Mouse (Mus musculus): Measurements from ENCODE around the gene Hmgcs1. TPM values are rescaled to one million over a fixed set of nuclear protein-coding genes. Genes with fewer than 3 reads are reported as not detected.

The Hmgcs1 gene
- 94.8 and 129 TPM in 2 replicates for polyA plus RNA-seq (2015; fragmentation: Nextera tagmentation; extraction: Ambion mirVana)

DNA sequence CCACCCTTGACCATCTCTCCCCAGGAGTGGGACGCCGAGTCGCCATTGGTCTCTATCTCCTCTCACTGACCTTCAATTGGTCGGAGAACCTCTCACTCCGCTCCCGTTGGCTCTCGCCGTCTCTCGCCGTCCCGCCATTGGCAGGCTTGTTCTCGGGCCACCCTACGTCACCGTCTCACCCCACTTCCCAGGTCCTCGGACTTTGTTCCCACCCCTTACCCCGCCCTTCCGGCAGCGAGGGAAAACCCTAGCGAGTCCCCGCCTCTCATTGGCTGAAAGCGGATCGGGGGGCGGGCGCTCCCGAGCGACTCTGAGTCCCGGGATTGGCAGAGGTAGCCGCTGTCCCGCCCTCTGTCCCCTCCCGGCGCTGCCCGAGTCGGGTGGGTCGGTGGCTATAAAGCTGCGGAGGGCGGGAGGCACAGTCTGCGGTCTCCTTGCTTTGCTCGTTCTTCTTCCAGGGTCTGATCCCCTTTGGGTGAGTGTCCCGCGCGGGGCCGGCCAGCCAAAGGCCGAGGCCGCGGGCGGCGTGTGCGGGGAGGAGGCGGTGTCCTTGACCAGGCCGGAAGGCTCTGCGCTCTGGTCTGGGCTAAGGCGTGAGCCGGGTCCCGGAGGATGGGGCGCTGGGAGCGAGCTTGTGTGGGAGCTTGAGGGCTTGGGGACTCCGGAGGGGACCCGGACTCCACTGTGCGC, at the start of gene Hmgcs1:
TSS of gene Hmgcs1 (plus strand) at position 341 of the 690 bp plus-strand sequence.

DNA sequence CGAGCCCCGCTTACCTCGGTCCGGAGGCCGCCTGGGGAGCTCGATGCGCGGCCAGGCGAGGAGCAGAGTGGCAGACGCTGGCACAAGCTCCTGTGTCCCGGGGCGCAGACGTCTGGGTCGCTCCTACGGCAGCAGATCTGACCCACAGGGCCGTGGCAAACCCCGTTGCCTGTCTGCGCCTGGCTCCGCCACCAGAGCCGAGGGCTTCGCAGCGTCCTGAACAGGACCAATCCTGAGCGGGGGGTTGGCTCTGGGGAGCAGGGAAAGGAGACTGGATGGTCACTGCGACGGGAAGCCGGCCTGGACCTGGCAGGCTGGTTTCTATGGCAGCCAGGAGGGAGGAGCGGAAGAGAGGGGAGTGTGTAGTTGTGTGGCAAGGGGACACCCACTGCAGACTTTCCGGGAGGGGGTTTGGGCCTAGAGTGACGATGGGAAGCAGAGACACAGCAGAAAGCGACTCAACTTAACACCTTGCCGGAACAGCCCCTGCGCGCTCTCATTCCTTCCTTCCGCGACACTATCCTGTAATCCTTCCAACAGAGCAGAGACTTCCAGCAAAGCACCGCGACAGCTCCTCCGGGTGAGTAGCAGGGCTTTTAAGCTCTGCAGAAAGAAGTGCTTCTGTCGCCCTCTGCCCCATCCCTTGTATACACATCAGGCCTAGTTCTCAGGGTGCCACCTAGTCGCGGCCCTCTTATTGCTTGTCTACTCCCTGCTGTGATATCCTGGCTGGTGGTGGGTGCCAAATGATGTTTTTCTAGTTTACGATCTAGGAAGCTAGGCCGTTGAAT, 65.7 kb downstream of the Hmgcs1 start, which contains the start of gene Nim1k:
TSS of gene Nim1k (minus strand) at position 202 of the 791 bp plus-strand sequence.

Other genes starting within 250 kb of the Hmgcs1 start
- 35.2 and 49.8 TPM in 2 replicates for gene 4833420G17Rik, start 227.6 kb upstream of the Hmgcs1 start, polyA plus RNA-seq (2015; fragmentation: Nextera tagmentation; extraction: Ambion mirVana)
- gene Tmem267, start 202.3 kb upstream of the Hmgcs1 start, polyA plus RNA-seq (2015; fragmentation: Nextera tagmentation; extraction: Ambion mirVana): 0.71 and 1.4 TPM in 2 replicates
- gene 3110070M22Rik, start 202.0 kb upstream of the Hmgcs1 start, polyA plus RNA-seq (2015; fragmentation: Nextera tagmentation; extraction: Ambion mirVana): 2.1 and 2.5 TPM in 2 replicates
- 0.03 and 0.10 TPM in 2 replicates for gene Ccl28, start 66.6 kb upstream of the Hmgcs1 start, polyA plus RNA-seq (2015; fragmentation: Nextera tagmentation; extraction: Ambion mirVana)
- gene Nim1k, start 65.5 kb downstream of the Hmgcs1 start, polyA plus RNA-seq (2015; fragmentation: Nextera tagmentation; extraction: Ambion mirVana): 3.0 and 4.6 TPM in 2 replicates
- gene Zfp131, start 100.5 kb downstream of the Hmgcs1 start, polyA plus RNA-seq (2015; fragmentation: Nextera tagmentation; extraction: Ambion mirVana): 28.3 and 34.7 TPM in 2 replicates
- gene AF067063, start 139.8 kb downstream of the Hmgcs1 start, polyA plus RNA-seq (2015; fragmentation: Nextera tagmentation; extraction: Ambion mirVana): not detected in 2 replicates
- gene D13Ertd608e, start 145.6 kb downstream of the Hmgcs1 start, polyA plus RNA-seq (2015; fragmentation: Nextera tagmentation; extraction: Ambion mirVana): not detected in 2 replicates
- gene Tcstv1, start 204.4 kb downstream of the Hmgcs1 start, polyA plus RNA-seq (2015; fragmentation: Nextera tagmentation; extraction: Ambion mirVana): not detected in 2 replicates
- gene Gm21761, start 238.9 kb downstream of the Hmgcs1 start, polyA plus RNA-seq (2015; fragmentation: Nextera tagmentation; extraction: Ambion mirVana): not detected in 2 replicates

Data from adrenal gland, postnatal 0 days (tissue).